Mouse (Mus musculus) adrenal gland, postnatal 4 days (tissue): Measurements from ENCODE around the gene Supt7l. TPM values are rescaled to one million over a fixed set of nuclear protein-coding genes. Genes with fewer than 3 reads are reported as not detected.
"Not testable (repeated sequence)": the region's sequence is repeated elsewhere in the genome, so short reads cannot be mapped to it uniquely, and the experiment has no call there.

Source experiments
- DNase-seq, 2 experiments: peaks; one replicate each; pipeline ENCODE4 v3.0.0; 2021 to 2022; ENCODE audit warnings: low spot score in 2 of 2, mixed read lengths in 2 of 2
- long read RNA-seq, 2 experiments: library from polyadenylated mRNA; stranded (forward); transcript quantifications; one replicate each; pipeline ENCODE4 v2.0.0; 2021
- total RNA-seq, 2 experiments: library from RNA; stranded (reverse); gene quantifications; 2 replicates each; pipeline ENCODE4 v1.2.3; 2021

Supt7l gene
- total RNA-seq: 10 to 100 TPM; 26.6 to 27.6 TPM
- long read RNA-seq, experiment 1, transcript Supt7l-201 (5 exons, 2,693 nt): major isoform, 16 of 29 reads
- long read RNA-seq, experiment 1, partial matches to known transcripts: 10 of 29 reads
- long read RNA-seq, experiment 1, other reads (novel, unspliced or antisense): 1 of 29 reads
- long read RNA-seq, experiment 2, transcript Supt7l-201 (5 exons, 2,693 nt): major isoform, 25 of 53 reads
- long read RNA-seq, experiment 2, partial matches to known transcripts: 20 of 53 reads
- long read RNA-seq, experiment 2, other reads (novel, unspliced or antisense): 4 of 53 reads

DNA sequence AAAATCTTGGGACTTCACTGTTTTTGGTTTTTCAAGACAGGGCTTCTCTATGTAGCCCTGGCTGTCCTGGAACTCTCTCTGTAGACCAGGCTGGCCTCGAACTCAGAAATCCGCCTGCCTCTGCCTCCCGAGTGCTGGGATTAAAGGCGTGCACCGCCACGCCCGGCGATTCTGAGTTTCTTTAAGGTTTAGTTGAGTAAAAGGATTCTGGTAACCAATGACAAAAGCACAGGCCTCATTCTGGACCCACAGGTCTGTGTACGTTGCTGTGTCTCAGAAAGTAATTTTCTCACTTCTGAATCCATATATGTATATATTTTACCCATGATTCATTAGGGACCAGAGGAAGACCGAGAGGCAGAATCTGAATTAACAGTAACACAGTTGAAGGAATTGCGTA is at the start of gene Supt7l:
TSS of gene Supt7l (minus strand) at position 101 of the 400 bp plus-strand sequence.
- DNase-seq: not testable (repeated sequence)

GRCm38 (mm10) chr5:31576539-31576975 is 49.0 kb upstream of the Supt7l start:
- DNase-seq: no peak

DNA sequence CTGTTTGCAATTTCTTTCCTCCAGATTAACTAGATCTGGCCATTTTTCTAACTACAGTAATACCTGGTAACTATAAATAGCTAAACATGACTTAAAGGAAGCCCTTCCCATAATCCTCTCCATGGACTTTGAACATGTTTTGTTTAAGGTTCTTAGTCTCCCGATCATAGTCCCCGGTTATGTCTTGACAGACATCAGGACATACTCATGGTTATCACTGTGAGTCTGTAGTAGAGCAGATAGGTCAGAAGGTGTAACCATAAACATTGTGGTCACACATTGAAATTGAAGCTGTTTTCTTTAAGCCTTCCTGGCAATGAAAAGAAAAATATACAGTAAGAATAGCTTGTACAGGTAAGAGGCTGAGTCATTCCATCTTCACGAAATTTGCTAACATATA is 46.1 kb upstream of the Supt7l start:
- DNase-seq: no peak

DNA sequence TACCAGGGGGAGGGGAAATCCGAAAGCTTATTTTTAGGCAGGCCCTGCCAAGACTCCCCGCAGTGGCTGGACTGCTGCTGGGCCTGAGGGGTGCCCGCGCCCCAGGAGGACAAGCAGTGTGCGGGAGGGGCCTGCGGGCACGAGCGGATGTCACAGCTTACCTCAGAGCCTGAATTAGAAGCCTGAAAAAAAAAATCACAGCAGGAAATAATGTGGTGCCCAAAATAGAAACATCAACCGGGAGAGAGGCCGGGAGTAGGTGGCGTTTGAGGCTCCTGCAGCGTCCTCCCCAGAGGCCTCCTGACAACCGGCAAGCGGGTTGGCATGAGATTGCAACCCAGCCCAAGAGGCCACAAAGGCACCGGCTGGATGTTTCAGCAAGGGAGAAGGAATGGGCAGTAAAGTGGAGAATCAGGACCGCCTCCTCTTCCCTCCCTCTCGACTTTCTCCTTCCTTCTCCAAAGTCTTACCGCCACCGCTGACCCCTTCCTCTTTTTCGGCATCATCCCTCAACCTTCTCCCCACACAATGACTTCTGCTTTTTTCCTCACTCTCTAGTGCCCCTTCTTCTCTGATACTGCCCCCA is 43.5 kb upstream of the Supt7l start:
- no peak for DNase-seq

DNA sequence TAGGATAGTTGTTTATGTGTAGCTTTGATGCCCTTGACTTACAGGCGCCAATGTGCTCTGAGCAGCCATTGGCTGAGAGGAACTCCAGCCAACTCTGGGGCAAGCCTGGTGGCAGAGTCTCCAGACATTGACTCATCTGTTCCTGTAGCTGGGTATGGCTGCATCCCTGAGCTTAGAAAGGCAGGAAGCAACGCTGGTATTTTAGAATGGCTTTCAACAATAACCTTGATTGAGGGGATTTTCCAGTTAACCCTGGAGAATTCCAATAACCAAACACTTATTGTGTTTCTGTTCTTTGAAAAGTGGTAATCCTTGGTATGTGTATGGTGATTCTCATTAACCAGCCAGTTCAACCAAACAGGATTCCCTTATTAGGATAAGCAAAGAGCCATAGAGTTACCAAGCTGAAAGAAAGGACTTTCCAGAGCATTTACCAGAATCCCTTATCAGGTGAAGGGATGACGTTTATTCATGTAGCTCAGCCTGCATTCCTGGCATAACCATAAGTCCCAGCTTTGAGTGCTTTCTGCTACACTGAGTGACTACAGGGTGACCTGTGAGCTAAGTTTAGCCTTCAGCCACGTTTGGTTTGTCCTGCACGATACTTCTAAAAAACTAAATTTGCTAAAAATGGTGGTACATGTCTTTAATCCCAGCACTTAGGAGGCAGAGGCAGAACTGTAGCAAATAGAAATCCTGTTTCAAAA is 40.5 kb upstream of the Supt7l start:
- no peak for DNase-seq

DNA sequence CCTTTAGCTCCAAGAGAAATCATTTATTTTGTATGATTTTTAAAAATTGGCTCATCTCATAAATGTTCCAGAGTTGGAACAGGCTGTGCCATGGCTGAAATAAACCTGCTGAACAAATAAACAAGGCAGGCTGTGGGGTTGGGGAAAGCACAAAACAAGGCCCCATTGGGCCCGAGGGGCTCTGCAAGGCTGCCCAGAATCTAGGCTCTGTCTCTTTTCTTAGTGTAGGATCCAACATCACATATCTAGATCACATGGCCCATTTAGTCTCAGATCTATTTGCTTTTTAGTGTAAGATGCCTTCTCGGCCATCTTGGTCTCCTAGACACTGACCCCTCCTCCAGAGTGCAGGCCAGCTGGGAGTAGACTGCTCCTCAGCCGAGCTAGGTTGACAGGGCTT is 38.9 kb upstream of the Supt7l start:
- no peak for DNase-seq

DNA sequence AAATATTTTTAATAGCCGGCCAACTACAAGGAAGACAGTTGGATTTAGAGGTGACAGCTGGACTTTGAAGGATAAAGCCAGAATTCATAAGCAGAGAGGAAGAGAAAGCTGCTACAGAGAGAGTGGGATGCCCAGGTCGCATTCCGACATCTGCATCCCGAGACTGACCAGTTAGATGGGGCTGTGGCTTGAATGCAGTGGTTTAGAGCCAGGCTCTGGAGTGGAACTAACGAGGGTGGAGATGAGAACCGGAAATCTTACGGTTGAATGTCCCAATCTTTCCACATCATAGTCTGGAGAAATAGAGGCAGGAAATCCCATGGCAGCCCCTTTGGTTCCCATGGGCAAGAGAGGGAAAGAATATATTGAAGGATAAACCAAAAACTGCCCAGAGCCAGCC is 38.4 kb upstream of the Supt7l start:
- DNase-seq: no peak

- DNase-seq: no peak
Measured at GRCm38 (mm10) chr5:31564976-31565375, 37.4 kb upstream of the Supt7l start.

DNA sequence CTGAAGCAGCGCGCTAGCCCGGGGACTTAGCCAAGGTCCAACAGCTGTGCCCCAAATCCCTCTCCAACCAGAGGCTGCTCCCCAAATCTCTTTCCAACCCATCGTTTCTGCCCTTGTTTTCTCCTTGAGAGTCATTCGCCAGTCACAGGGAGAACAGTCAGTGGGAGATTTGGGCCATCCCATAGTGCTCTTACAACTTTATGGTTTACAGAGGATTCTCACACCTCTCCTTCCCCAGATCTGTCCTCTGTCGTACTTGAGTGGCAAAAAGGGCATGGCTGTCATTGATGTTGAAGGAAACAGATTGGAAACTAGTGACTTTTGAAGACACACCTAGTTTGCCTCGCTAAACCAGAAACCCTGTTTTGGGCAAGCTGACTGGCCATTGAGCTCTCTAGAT is 36.3 kb upstream of the Supt7l start:
- no peak for DNase-seq

- peak; percentile 42 to 54 for DNase-seq
Measured at GRCm38 (mm10) chr5:31563496-31563895, 35.9 kb upstream of the Supt7l start.

GRCm38 (mm10) chr5:31562036-31562666 is 34.5 kb upstream of the Supt7l start:
- no peak for DNase-seq

- no peak for DNase-seq
Measured at GRCm38 (mm10) chr5:31560352-31560751, 32.7 kb upstream of the Supt7l start.

DNA sequence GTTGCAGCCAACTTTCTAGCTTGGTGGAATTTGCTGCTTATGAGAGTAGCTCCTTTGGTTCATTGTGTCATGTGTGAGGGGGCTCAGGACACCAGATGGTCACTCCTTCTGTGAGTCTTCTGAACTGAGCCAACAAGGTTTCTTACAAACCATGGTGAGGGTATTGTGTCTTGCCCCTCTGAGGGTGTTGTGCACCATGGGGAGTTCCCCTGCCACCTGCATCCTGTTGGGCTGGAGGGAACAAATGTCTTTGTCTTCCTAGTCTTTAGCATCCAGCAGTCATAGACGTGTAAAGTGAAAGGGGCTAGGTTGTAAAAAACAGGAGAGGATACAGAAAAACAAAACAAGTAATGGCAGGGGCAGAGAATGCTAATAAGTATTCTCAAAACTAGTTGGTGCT is 31.8 kb upstream of the Supt7l start:
- DNase-seq: no peak

DNA sequence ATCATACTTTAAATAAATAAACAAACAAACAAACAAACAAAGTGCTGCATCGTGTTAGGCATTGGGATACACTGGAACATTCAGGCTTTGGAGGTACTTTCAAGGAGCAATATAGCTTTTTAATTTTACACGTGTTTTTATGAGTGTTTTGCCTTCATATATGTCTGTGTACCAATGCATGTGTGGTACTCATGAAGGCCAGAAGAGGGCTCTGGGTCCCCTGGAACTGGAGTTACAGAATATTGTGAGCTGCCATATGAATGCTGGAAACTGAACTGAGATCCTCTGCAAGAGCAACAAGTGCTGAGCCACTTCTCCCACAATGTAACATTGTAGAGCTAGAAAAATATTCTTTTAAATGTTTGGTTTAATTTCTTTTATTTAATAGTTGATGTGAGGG is 7.6 kb upstream of the Supt7l start:
- no peak for DNase-seq

DNA sequence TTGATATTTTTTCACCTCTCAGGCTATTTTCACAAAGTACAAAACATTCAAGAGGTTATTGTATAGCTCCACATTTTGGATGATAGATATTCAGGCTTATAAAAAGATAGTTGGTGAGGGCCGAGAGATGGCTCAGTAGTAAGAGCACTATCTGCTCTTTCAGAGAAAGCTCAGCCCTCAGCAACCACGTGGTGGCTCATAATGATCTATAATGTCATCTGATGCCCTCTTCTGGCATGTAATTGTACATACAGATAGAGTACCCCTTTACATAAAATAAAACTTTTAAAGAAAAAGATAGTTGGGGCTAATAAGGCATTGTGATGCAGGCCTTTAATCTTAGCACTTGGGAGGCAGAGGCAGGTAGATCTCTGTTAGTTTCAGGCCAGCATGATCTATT is 953 bp upstream of the Supt7l start:
- no peak for DNase-seq

DNA sequence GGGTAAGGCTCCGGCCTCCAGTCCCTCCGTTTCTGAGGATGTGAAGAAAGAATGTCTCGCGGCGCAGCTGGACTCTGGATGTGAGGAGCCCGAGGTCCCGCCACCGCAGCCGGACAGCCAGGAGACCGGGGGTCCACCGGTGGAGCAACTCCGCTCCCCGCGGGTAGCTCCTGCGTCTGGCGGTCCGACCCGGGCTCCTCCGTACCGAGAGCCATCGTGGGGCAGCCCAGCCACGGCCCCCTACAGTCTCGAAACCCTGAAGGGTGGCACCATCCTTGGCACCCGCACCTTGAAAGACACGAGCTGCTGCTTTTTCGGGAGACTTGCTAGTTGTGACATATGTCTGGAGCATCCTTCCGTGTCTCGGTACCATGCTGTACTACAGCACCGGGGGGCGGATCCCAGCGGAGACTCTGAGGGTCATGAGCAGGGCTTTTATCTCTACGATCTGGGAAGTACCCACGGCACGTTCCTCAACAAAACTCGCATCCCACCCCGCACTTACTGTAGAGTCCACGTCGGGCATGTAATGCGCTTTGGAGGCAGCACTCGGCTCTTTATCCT is 408 bp downstream of the Supt7l start:
- DNase-seq: no peak

DNA sequence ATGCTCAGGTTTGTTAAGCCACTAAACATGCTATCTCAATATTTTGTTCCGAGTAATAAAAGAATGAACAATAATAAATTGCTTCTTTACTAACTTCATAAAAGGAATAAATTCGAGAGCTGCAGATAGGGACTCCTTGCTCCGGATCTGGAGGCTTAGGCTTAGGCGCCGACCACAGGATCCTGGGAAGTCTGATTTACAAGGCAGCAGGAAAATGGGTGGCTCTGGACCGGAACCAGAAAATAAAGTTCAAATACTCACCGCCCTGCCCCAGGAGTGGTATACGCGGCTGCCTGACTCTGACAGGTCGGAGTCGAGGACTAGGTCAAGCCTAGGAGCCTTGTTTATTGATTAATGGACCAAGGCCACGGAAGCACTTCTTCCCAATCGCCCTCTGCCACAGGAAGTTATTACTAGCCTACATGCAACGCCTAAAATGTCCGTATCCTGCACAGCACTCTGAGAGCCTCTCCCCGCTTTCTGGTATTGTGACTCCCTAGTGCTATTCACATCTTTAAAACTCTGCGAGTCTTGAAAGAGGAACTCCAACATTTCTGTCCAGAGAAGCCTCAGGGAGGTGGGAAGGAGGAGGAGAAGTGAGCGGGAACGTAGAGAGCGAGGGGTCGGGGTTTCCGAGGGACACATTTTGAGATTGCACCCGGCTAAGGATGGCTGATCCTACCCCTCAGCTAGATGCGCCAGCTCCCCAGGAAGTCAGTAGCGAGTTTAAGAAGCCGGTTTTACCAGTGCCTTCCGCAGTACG is 1.1 kb downstream of the Supt7l start, which contains the start of gene Slc4a1ap:
TSS of gene Slc4a1ap (plus strand) at position 642 of the 763 bp plus-strand sequence.
- peak; percentile 54 to 56 for DNase-seq

DNA sequence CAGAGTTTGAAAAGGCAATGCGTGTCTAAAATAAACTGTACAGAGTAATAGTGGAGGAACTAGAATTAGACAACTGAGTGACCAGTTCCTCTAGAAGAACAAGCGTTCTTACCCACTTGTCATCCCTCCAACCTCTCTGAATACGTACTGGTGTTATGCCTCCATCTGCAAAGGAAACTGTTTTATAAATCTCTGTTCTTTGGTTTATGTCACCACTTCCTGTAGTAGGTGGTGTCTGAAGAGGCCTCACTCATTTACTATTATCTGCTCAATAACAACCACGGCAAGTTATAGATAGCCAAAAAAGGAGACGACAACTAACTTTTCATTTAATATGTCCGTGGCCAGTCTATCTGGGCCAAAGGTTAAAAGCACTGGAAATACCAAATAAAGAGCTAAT is 7.1 kb downstream of the Supt7l start:
- DNase-seq: no peak

- DNase-seq: no peak
Measured at GRCm38 (mm10) chr5:31512481-31512880, 15.1 kb downstream of the Supt7l start.

DNA sequence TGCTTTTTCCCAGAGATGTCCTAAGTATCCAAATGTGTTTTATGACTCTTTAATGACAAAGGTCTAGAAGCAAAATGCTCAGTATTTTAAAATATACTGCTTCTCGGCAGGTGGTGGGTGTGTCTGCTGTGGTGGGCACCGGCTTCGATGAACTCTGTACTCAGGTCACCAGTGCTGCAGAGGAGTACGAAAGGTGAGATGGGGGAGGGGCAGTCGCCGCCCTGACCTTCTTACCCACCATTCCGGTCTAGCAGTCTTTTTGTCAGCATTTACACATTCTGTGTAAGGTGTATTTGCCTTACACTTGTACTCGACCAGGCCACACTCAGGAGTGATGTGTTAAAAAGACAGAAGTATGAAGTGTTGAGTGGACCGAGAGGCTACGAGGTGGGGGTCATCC is 22.8 kb downstream of the Supt7l start:
- DNase-seq: no peak
